Mouse (Mus musculus) hindbrain, embryonic 14.5 days (tissue): ENCODE results near the gene Zfp462. TPM values are rescaled to one million over a fixed set of nuclear protein-coding genes. Genes with fewer than 3 reads are reported as not detected.
A peak's percentile ranks its signal among the peaks of the same experiment; 100 is the strongest.

Experiments
- ATAC-seq: fragments of 200-750 bp; cut with Nextera tagmentation; 2 replicates; pipeline ENCODE4 v1.8.0; 2017; ENCODE audit warnings: moderate number of reproducible peaks, mild to moderate bottlenecking, moderate TSS enrichment, moderate library complexity; ENCODE audit not compliant: low FRiP score
- DNase-seq: peaks from one replicate; pipeline ENCODE4 v3.0.0-alpha.2; 2015; ENCODE audit warnings: low spot score
- H3K27ac ChIP-seq: fragments of 300-500 bp; sonication (generic); 2 replicates; pipeline ENCODE4 v1.5.1; 2014; ENCODE audit warnings: mild to moderate bottlenecking, moderate library complexity
- H3K27me3 ChIP-seq: fragments of 300-500 bp; sonication (generic); 2 replicates; pipeline ENCODE4 v1.6.1; 2014; ENCODE audit warnings: mild to moderate bottlenecking, low read length, mixed read lengths; ENCODE audit not compliant: control insufficient read depth, insufficient read depth
- H3K36me3 ChIP-seq: fragments of 300-500 bp; sonication (generic); replicated peaks from 2 replicates; pipeline ENCODE4 v1.6.1; 2014; ENCODE audit not compliant: control insufficient read depth, insufficient read depth
- H3K4me1 ChIP-seq: fragments of 300-500 bp; sonication (generic); replicated peaks from 2 replicates; pipeline ENCODE4 v1.6.1; 2014; ENCODE audit warnings: antibody characterized with exemption, low read length, mixed read lengths; ENCODE audit not compliant: control insufficient read depth, insufficient read depth
- H3K4me2 ChIP-seq: fragments of 300-500 bp; sonication (generic); replicated peaks from 2 replicates; pipeline ENCODE4 v1.6.1; 2014; ENCODE audit warnings: mild to moderate bottlenecking, moderate library complexity
- H3K4me3 ChIP-seq: fragments of 300-500 bp; sonication (generic); replicated peaks from 2 replicates; pipeline ENCODE4 v1.5.1; 2014; ENCODE audit warnings: mild to moderate bottlenecking, low read length
- H3K9ac ChIP-seq: fragments of 300-500 bp; sonication (generic); 2 replicates; pipeline ENCODE4 v1.6.1; 2014
- H3K9me3 ChIP-seq: fragments of 300-500 bp; sonication (generic); 2 replicates; pipeline ENCODE4 v1.6.1; 2016; ENCODE audit warnings: low read length; ENCODE audit not compliant: control insufficient read depth
- WGBS: fragments of 180-500 bp; shearing (Covaris S2); extraction: QIAGEN DNeasy Blood & Tissue Kit; methylation state at CpG from one replicate; pipeline ENCODE4 v1.1.7; 2014; 5-methylcytosine and 5-hydroxymethylcytosine counted together
- polyA plus RNA-seq: library from polyadenylated mRNA; unstranded; fragments of >200 nt; fragmentation: Nextera tagmentation; extraction: Ambion mirVana; gene quantifications from 2 replicates; pipeline ENCODE4 v1.2.1, GENCODE M21; 2014

Zfp462 gene
- polyA plus RNA-seq, 1 experiment from 2014 or later, result 13.8 TPM

GRCm38 (mm10) chr4:55040258-55040964, 95.6 kb downstream of the Zfp462 start:
- Histone ChIP-seq H3K27ac (0 out of 2 replicates have a peak overlapping the region, but pooled peaks have one; percentile 51), H3K27me3 (no peaks in the 10 kb centered on the region), H3K4me1 (peaks cover 28% of the 10 kb centered on the region), H3K9ac (no peak overlapping the region), H3K9me3 (no peaks in the 10 kb centered on the region), H3K4me3 (no peak overlapping the region), H3K36me3 (peaks cover 12% of the 10 kb centered on the region), H3K4me2 (no peak overlapping the region)
- DNase-seq (no peak), ATAC-seq (no peak)
- WGBS, result 50% methylated on average over 8 of the region's 8 CpGs

- Histone ChIP-seq H3K9ac (no peak overlapping the region), H3K4me3 (no peak overlapping the region), H3K27ac (peak overlapping the region; percentile 51), H3K4me2 (no peak overlapping the region), H3K27me3 (no peaks in the 10 kb centered on the region), H3K9me3 (no peaks in the 10 kb centered on the region), H3K36me3 (peaks cover 16% of the 10 kb centered on the region), H3K4me1 (peaks cover 28% of the 10 kb centered on the region)
- no peak for ATAC-seq
- DNase-seq, result no peak
- 83% methylated on average over 6 of the region's 6 CpGs for WGBS
These were observed 96.4 kb downstream of the Zfp462 start for GRCm38 (mm10) chr4:55041106-55041730.

DNA sequence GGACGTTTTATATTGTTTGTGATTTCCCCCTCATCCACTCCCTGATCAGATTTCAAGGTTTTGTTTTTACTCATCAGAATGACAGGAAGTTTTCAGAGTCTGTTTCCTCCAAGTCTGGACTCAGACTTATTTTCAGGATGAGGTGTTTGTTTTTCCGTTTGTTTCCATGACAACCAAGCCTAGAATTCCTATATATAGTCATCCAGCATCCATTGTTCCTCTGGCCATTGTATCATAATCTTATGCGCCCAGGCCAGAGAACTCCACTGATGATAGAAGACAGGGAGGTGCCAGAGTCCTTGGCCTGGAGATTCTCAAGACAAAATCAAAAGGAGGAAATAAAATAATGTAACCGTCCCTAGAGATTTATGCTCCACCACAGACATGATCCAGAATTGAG, 97.7 kb downstream of the Zfp462 start:
- no peak overlapping the region for H3K4me3 ChIP-seq
- DNase-seq (no peak), ATAC-seq (no peak)
- H3K4me2 ChIP-seq, result no peak overlapping the region
- no peak overlapping the region for H3K27ac ChIP-seq
- H3K36me3 ChIP-seq, result peaks cover 17% of the 10 kb centered on the region; the same call in 1 of the 2 replicates
- no peak overlapping the region for H3K9ac ChIP-seq
- WGBS, result 38% methylated on average over 4 of the region's 4 CpGs
- H3K4me1 ChIP-seq, result peaks cover 28% of the 10 kb centered on the region
- no peaks in the 10 kb centered on the region for H3K9me3 ChIP-seq
- no peaks in the 10 kb centered on the region for H3K27me3 ChIP-seq

- WGBS, result 85% methylated on average over 7 of the region's 7 CpGs
- Histone ChIP-seq H3K4me1 (peaks cover 9% of the 10 kb centered on the region; the same call in 1 of the 2 replicates), H3K9me3 (no peaks in the 10 kb centered on the region), H3K4me2 (no peak overlapping the region), H3K9ac (no peak overlapping the region), H3K4me3 (no peak overlapping the region), H3K27me3 (no peaks in the 10 kb centered on the region), H3K36me3 (peaks cover 38% of the 10 kb centered on the region), H3K27ac (no peak overlapping the region)
- ATAC-seq (no peak), DNase-seq (no peak)
These were observed 102.4 kb downstream of the Zfp462 start for GRCm38 (mm10) chr4:55047266-55047665.

- Histone ChIP-seq H3K27ac (peak overlapping the region; percentile 58), H3K4me3 (no peak overlapping the region), H3K9me3 (no peaks in the 10 kb centered on the region), H3K27me3 (no peaks in the 10 kb centered on the region), H3K9ac (no peak overlapping the region), H3K36me3 (peaks cover 65% of the 10 kb centered on the region), H3K4me1 (0 out of 2 replicates have a peak, but pooled peaks cover 5% of the 10 kb centered on the region), H3K4me2 (no peak overlapping the region)
- WGBS, result 49% methylated on average over 16 of the region's 16 CpGs
- ATAC-seq (0 out of 2 replicates have a peak, but pooled peaks have one; percentile 15), DNase-seq (no peak)
These were observed 105.2 kb downstream of the Zfp462 start for GRCm38 (mm10) chr4:55049938-55050610.

GRCm38 (mm10) chr4:55051345-55051744, 106.5 kb downstream of the Zfp462 start:
- Histone ChIP-seq H3K4me2 (no peak overlapping the region), H3K36me3 (peaks cover 72% of the 10 kb centered on the region), H3K4me3 (no peak overlapping the region), H3K9me3 (no peaks in the 10 kb centered on the region), H3K4me1 (0 out of 2 replicates have a peak, but pooled peaks cover 5% of the 10 kb centered on the region), H3K27ac (no peak overlapping the region), H3K9ac (no peak overlapping the region), H3K27me3 (no peaks in the 10 kb centered on the region)
- WGBS, result 89% methylated on average over 4 of the region's 4 CpGs
- no peak for DNase-seq
- ATAC-seq, result no peak

- no peak for DNase-seq
- H3K27ac ChIP-seq, result no peak overlapping the region
These were observed 107.8 kb downstream of the Zfp462 start for GRCm38 (mm10) chr4:55052686-55053085.

DNA sequence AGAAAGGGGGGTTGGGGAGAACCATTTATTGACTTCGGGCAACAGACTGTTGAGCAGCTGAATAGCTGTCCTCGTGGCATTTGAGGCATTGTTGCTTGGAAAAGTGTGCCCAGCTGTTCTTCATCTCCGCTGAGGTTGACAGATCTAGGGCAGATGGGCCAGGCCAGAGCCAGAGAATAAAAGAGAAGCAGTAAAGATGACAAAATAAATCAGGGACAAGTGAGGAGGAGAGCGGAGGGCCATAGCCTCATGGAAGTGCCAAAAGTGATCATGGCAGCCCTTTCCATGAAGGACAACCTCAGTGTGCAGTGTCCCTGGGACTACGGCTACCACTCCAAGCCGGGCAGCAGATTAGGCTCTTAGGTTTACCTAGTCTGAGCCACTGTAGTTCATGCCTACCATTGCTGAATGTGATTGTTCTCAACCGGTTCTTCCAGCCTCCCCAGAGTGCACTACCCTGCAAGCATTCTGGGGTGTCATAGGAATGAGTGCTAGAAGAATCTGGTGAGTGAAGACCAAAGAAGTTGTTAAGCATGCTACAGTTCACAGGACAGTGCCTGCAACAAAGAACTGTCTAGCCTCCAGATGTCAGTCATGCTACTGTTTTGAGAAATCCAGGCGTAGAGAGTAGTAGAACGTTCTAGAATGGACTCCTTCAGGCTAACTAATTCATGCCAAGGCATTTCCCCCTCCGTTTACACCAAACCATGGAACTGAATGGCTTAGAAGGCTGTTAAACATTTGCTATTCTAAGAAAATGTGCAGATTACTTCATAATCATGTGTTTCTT, 113.0 kb downstream of the Zfp462 start:
- H3K4me1 ChIP-seq, result no peaks in the 10 kb centered on the region; the same call in 1 of the 2 replicates
- ATAC-seq, result no peak
- H3K9me3 ChIP-seq, result no peaks in the 10 kb centered on the region
- H3K4me3 ChIP-seq, result no peak overlapping the region
- peaks cover 76% of the 10 kb centered on the region for H3K36me3 ChIP-seq
- WGBS, result 69% methylated on average over 10 of the region's 10 CpGs
- no peaks in the 10 kb centered on the region for H3K27me3 ChIP-seq
- H3K4me2 ChIP-seq, result no peak overlapping the region
- no peak for DNase-seq
- H3K27ac ChIP-seq, result 0 out of 2 replicates have a peak overlapping the region, but pooled peaks have one; percentile 26
- no peak overlapping the region for H3K9ac ChIP-seq

More at GRCm38 (mm10) chr4:55052686-55053085, 107.8 kb downstream of the Zfp462 start:
- H3K9ac ChIP-seq, result no peak overlapping the region
- no peak overlapping the region for H3K4me2 ChIP-seq
- ATAC-seq, result no peak
- no peaks in the 10 kb centered on the region for H3K9me3 ChIP-seq
- H3K4me3 ChIP-seq, result no peak overlapping the region
- 81% methylated on average over 10 of the region's 10 CpGs for WGBS
- H3K36me3 ChIP-seq, result peaks cover 75% of the 10 kb centered on the region
- peaks cover 5% of the 10 kb centered on the region; the same call in 1 of the 2 replicates for H3K4me1 ChIP-seq
- no peaks in the 10 kb centered on the region for H3K27me3 ChIP-seq
